12 mouse cellular contexts compared by ENCODE assay signal in genomic region chr4:120144343-120144742, GRCm38 (mm10). TPM values are rescaled to one million over a fixed set of nuclear protein-coding genes. Genes with fewer than 3 reads are reported as not detected.
DNase-seq lines count a peak whose midpoint lies in the region; ATAC-seq and TF ChIP-seq lines count a peak whose summit lies in the region.
"Had no signal": no experiment of that assay in that cellular context is flagged by ENCODE, and none has a peak within 500 bp of the region (broad histone marks: within the 10 kb centered on the region; RNA-seq: fewer than 3 reads in every experiment).

No protein-coding gene starts in this region.

- no peak for TF ChIP-seq POLR2A in cerebellum, adult 2 months (IDR thresholded peaks at IDR 0.05; ENCODE audit: borderline replicate concordance, insufficient read depth, low read length)

- TF ChIP-seq CTCF in cerebellum, adult 2 months (IDR thresholded peaks at IDR 0.05; ENCODE audit: borderline replicate concordance, insufficient read depth, low read depth, low read length): no peak
- TF ChIP-seq CTCF in midbrain, postnatal 0 days (IDR thresholded peaks at IDR 0.05): no peak

- 21% methylated on average over 5 of the region's 5 CpGs for WGBS in cerebellum, adult 2 months
- 84% methylated on average over 5 of the region's 5 CpGs for WGBS in midbrain, postnatal 0 days
- 88% methylated on average over 5 of the region's 5 CpGs for WGBS in kidney, embryonic 16.5 days

- peak; percentile 69 to 76 for DNase-seq in lung, adult 18-20 months
- no peak for DNase-seq in lung, postnatal 4 days
- peak; percentile 85 to 94 for DNase-seq in cerebellum, adult 2 months
- DNase-seq in cerebellum, postnatal 36 days: peak; percentile 84 to 85
- DNase-seq in heart, postnatal 4 days: peak; percentile 69
- no peak for DNase-seq in midbrain, postnatal 0 days (ENCODE audit: low spot score)
- no peak for DNase-seq in thymus, postnatal 4 days
- DNase-seq: forebrain, postnatal 0 days; kidney, postnatal 4 days had no signal

- ATAC-seq in midbrain, postnatal 0 days (ENCODE audit: low FRiP score): no peak
- ATAC-seq in kidney, embryonic 16.5 days (ENCODE audit: low FRiP score, low TSS enrichment): no peak
- ATAC-seq: forebrain, postnatal 0 days had no signal

- H3K9ac ChIP-seq in midbrain, postnatal 0 days (replicated peaks; ENCODE audit: low read length, poor library complexity, severe bottlenecking): no peak overlapping the region
- no peak overlapping the region for H3K9ac ChIP-seq in kidney, embryonic 16.5 days (replicated peaks; ENCODE audit: low read length)
- H3K9ac ChIP-seq: forebrain, postnatal 0 days; hindbrain, embryonic 15.5 days; limb, embryonic 13.5 days had no signal

- no peaks in the 10 kb centered on the region for H3K9me3 ChIP-seq in midbrain, postnatal 0 days (ENCODE audit: low read length)
- no peaks in the 10 kb centered on the region for H3K9me3 ChIP-seq in kidney, embryonic 16.5 days (ENCODE audit: low read length)
- H3K9me3 ChIP-seq: hindbrain, embryonic 15.5 days; limb, embryonic 13.5 days had no signal

- H3K27me3 ChIP-seq in cerebellum, adult 2 months (ENCODE audit: control insufficient read depth, insufficient read depth, low read length): no peaks in the 10 kb centered on the region
- no peaks in the 10 kb centered on the region for H3K27me3 ChIP-seq in midbrain, postnatal 0 days (ENCODE audit: insufficient read depth, low read length)
- peaks cover 12% of the 10 kb centered on the region; the same call in 1 of the 2 replicates for H3K27me3 ChIP-seq in kidney, embryonic 16.5 days (ENCODE audit: insufficient read depth, low read length)
- H3K27me3 ChIP-seq: hindbrain, embryonic 15.5 days had no signal

- H3K36me3 ChIP-seq in midbrain, postnatal 0 days (ENCODE audit: insufficient read depth, low read length): no peaks in the 10 kb centered on the region
- no peaks in the 10 kb centered on the region for H3K36me3 ChIP-seq in kidney, embryonic 16.5 days (ENCODE audit: insufficient read depth, low read length)
- H3K36me3 ChIP-seq: hindbrain, embryonic 15.5 days; limb, embryonic 13.5 days had no signal

- H3K4me1 ChIP-seq in cerebellum, adult 2 months (ENCODE audit: control insufficient read depth, insufficient read depth, low read length): peaks cover 36% of the 10 kb centered on the region
- H3K4me1 ChIP-seq in midbrain, postnatal 0 days (ENCODE audit: insufficient read depth, low read length): peaks cover 4% of the 10 kb centered on the region; the same call in 1 of the 2 replicates
- H3K4me1 ChIP-seq in kidney, embryonic 16.5 days (ENCODE audit: insufficient read depth, low read length): peaks cover 5% of the 10 kb centered on the region

- H3K4me3 ChIP-seq in cerebellum, adult 2 months (replicated peaks; ENCODE audit: insufficient read depth, low read depth, low read length): no peak overlapping the region
- H3K4me3 ChIP-seq in midbrain, postnatal 0 days (ENCODE audit: low read depth, low read length): no peak overlapping the region
- no peak overlapping the region for H3K4me3 ChIP-seq in kidney, embryonic 16.5 days (ENCODE audit: low read length)
- H3K4me3 ChIP-seq: hindbrain, embryonic 15.5 days; limb, embryonic 13.5 days had no signal

- no peak overlapping the region for H3K4me2 ChIP-seq in midbrain, postnatal 0 days (ENCODE audit: low read depth, low read length, poor library complexity, severe bottlenecking)
- no peak overlapping the region for H3K4me2 ChIP-seq in kidney, embryonic 16.5 days (replicated peaks; ENCODE audit: low read depth, low read length)
- H3K4me2 ChIP-seq: hindbrain, embryonic 15.5 days; limb, embryonic 13.5 days had no signal

- no peak overlapping the region; the same call in 1 of the 2 replicates for H3K27ac ChIP-seq in cerebellum, adult 2 months (ENCODE audit: insufficient read depth, low read length)
- H3K27ac ChIP-seq in midbrain, postnatal 0 days (ENCODE audit: low read depth, low read length): no peak overlapping the region
- H3K27ac ChIP-seq in kidney, embryonic 16.5 days (ENCODE audit: low read length): no peak overlapping the region
- H3K27ac ChIP-seq: hindbrain, embryonic 15.5 days; limb, embryonic 13.5 days had no signal

RNA-seq across cellular contexts. Expression of gene Edn2, which starts 16.7 kb away (rescaled TPM):
- polyA plus RNA-seq in cerebellum, adult 2 months (2012; rRNA removed): 0.11 TPM in 1 of 2 replicates, not detected in the other
- total RNA-seq in heart, postnatal 4 days (2021): not detected
- 0.38 TPM in 1 of 2 replicates, not detected in the other for total RNA-seq in midbrain, postnatal 0 days (2014; rRNA removed)
- polyA plus RNA-seq in midbrain, postnatal 0 days (2015; fragmentation: Nextera tagmentation; extraction: Ambion mirVana): 0.10 and 0.29 TPM in 2 replicates
- polyA plus RNA-seq in kidney, embryonic 16.5 days (2015; fragmentation: Nextera tagmentation; extraction: Ambion mirVana): 0.10 TPM in 1 of 2 replicates, not detected in the other
- total RNA-seq: forebrain, postnatal 0 days had no signal

Comparison
In these comparisons a context has a peak if more than half of its experiments do, and no peak if none do; other contexts are left out.
1. DNase-seq: peak in lung, adult 18-20 months (2 of 2), cerebellum, adult 2 months (2 of 2), cerebellum, postnatal 36 days (2 of 2) and heart, postnatal 4 days (single experiment); none in lung, postnatal 4 days (0 of 2), midbrain, postnatal 0 days (single experiment) and thymus, postnatal 4 days (single experiment).